9 mouse cellular contexts compared by ENCODE assay signal in the genomic region with DNA sequence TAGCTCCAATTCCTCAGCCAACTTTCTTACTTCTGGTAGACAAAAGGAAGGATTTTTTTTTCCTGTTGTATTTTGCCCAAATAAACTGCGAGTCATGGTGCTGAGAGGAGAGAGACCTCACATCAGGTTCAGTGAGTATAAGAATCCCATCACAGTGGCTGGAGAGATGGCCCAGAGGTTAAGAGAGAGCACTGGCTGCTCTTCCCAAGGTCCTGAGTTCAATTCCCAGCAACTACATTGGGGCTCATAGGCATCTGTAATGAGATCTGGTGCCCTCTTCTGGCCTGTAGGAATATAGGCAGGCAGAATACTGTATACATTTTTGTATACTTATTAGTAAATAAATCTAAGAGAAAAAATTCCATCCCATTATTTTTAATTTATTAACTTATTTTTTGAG. TPM values are rescaled to one million over a fixed set of nuclear protein-coding genes. Genes with fewer than 3 reads are reported as not detected.
DNase-seq lines count a peak whose midpoint lies in the region; ATAC-seq and TF ChIP-seq lines count a peak whose summit lies in the region.
"Had no signal": no experiment of that assay in that cellular context is flagged by ENCODE, and none has a peak within 500 bp of the region (broad histone marks: within the 10 kb centered on the region; RNA-seq: fewer than 3 reads in every experiment).

No protein-coding gene starts in this region.

- peak; percentile 26 for DNase-seq in adrenal gland, postnatal 14 days
- no peak for DNase-seq in adrenal gland, postnatal 36 days
- no peak for DNase-seq in kidney, adult 9 months
- peak; percentile 51 for DNase-seq in CD4-positive helper T cell, adult 2 months (ENCODE audit: low read depth, low spot score)
- DNase-seq in cerebellum, postnatal 25 days = no peak
- DNase-seq in thymus, adult 2 months = no peak

- peak; percentile 72 for TF ChIP-seq CTCF in intestine, postnatal 0 days (IDR thresholded peaks at IDR 0.05; ENCODE audit: low read depth)
- no peak for TF ChIP-seq CTCF in thymus, adult 2 months (IDR thresholded peaks at IDR 0.05; ENCODE audit: borderline replicate concordance, control insufficient read depth, extremely low read depth, insufficient read depth, low read length, poor library complexity)

- peak overlapping the region; percentile 95; the same call in 1 of the 2 replicates for H3K27ac ChIP-seq in kidney, embryonic 14.5 days (ENCODE audit: low read depth, low read length)
- no peak overlapping the region for H3K27ac ChIP-seq in intestine, postnatal 0 days (ENCODE audit: low read depth, low read length)
- no peak overlapping the region for H3K27ac ChIP-seq in thymus, adult 2 months (ENCODE audit: control insufficient read depth, insufficient read depth, low read length)

- no peak overlapping the region for H3K4me2 ChIP-seq in kidney, embryonic 14.5 days (replicated peaks; ENCODE audit: low read depth, low read length)
- no peak overlapping the region for H3K4me2 ChIP-seq in intestine, postnatal 0 days (replicated peaks; ENCODE audit: low read depth)

- TF ChIP-seq POLR2A in thymus, adult 2 months (IDR thresholded peaks at IDR 0.05; ENCODE audit: control insufficient read depth, extremely low read depth, insufficient read depth, low read length, poor library complexity) = no peak

- no peak overlapping the region for H3K9ac ChIP-seq in kidney, embryonic 14.5 days (ENCODE audit: low read depth, low read length)
- H3K9ac ChIP-seq in intestine, postnatal 0 days (ENCODE audit: low read depth, low read length) = no peak overlapping the region

- peaks cover 53% of the 10 kb centered on the region for H3K4me1 ChIP-seq in kidney, embryonic 14.5 days (ENCODE audit: control insufficient read depth, insufficient read depth, low read length)
- peaks cover 14% of the 10 kb centered on the region for H3K4me1 ChIP-seq in intestine, postnatal 0 days (replicated peaks; ENCODE audit: control insufficient read depth, insufficient read depth, low read length)
- H3K4me1 ChIP-seq in thymus, adult 2 months (replicated peaks; ENCODE audit: control insufficient read depth, insufficient read depth, low read length) = peaks cover 34% of the 10 kb centered on the region

- no peaks in the 10 kb centered on the region for H3K27me3 ChIP-seq in kidney, embryonic 14.5 days (ENCODE audit: control insufficient read depth, insufficient read depth, low read length)
- no peaks in the 10 kb centered on the region for H3K27me3 ChIP-seq in intestine, postnatal 0 days (replicated peaks; ENCODE audit: control insufficient read depth, insufficient read depth, low read length)
- no peaks in the 10 kb centered on the region for H3K27me3 ChIP-seq in thymus, adult 2 months (ENCODE audit: control insufficient read depth, insufficient read depth, low read length)

- no peak overlapping the region for H3K4me3 ChIP-seq in kidney, embryonic 14.5 days (ENCODE audit: low read length)
- no peak overlapping the region for H3K4me3 ChIP-seq in intestine, postnatal 0 days (ENCODE audit: low read depth, low read length)
- no peak overlapping the region for H3K4me3 ChIP-seq in thymus, adult 2 months (ENCODE audit: control insufficient read depth, insufficient read depth, low read length)

- no peak for ATAC-seq in kidney, embryonic 14.5 days (ENCODE audit: low FRiP score, low TSS enrichment)
- ATAC-seq in intestine, postnatal 0 days = no peak
- ATAC-seq: hindbrain, embryonic 16.5 days had no signal

- no peaks in the 10 kb centered on the region for H3K9me3 ChIP-seq in kidney, embryonic 14.5 days (ENCODE audit: control insufficient read depth, low read length)
- H3K9me3 ChIP-seq in intestine, postnatal 0 days (ENCODE audit: control insufficient read depth) = no peaks in the 10 kb centered on the region

- WGBS in kidney, embryonic 14.5 days = 93% methylated on average over 1 of the region's 1 CpGs
- 92% methylated on average over 1 of the region's 1 CpGs for WGBS in intestine, postnatal 0 days
- 96% methylated on average over 1 of the region's 1 CpGs for WGBS in thymus, adult 2 months

- no peaks in the 10 kb centered on the region; the same call in 1 of the 2 replicates for H3K36me3 ChIP-seq in kidney, embryonic 14.5 days (ENCODE audit: control insufficient read depth, insufficient read depth, low read length)
- no peaks in the 10 kb centered on the region for H3K36me3 ChIP-seq in intestine, postnatal 0 days (ENCODE audit: control insufficient read depth, insufficient read depth)
- no peaks in the 10 kb centered on the region for H3K36me3 ChIP-seq in thymus, adult 2 months (ENCODE audit: control insufficient read depth, insufficient read depth, low read length)

RNA-seq across cellular contexts. Expression of a gene that starts 7.6 kb away (rescaled TPM):
- 88.5 and 88.7 TPM in 2 replicates for total RNA-seq in adrenal gland, postnatal 14 days (2021)
- total RNA-seq in adrenal gland, postnatal 36 days (2021) = 100 to 1,000 TPM in 1 of 2 experiments, 10 to 100 TPM in 1; 94.2 to 106 TPM
- 21.6 and 33.7 TPM in 2 replicates for polyA plus RNA-seq in kidney, embryonic 14.5 days (2014; fragmentation: Nextera tagmentation; extraction: Ambion mirVana)
- 12.6 and 15.1 TPM in 2 replicates for polyA plus RNA-seq in intestine, postnatal 0 days (2015; fragmentation: Nextera tagmentation; extraction: Ambion mirVana)
- polyA plus RNA-seq in thymus, adult 2 months (2012; rRNA removed) = 50.3 and 66.0 TPM in 2 replicates

RNA-seq across cellular contexts. Expression of a gene that starts 12.6 kb away (rescaled TPM):
- 32.9 and 51.0 TPM in 2 replicates for total RNA-seq in adrenal gland, postnatal 14 days (2021)
- 100 to 1,000 TPM; 116 to 171 TPM for total RNA-seq in adrenal gland, postnatal 36 days (2021)
- 1.6 and 2.6 TPM in 2 replicates for polyA plus RNA-seq in kidney, embryonic 14.5 days (2014; fragmentation: Nextera tagmentation; extraction: Ambion mirVana)
- polyA plus RNA-seq in intestine, postnatal 0 days (2015; fragmentation: Nextera tagmentation; extraction: Ambion mirVana) = 4.1 and 5.1 TPM in 2 replicates
- 34.4 and 37.7 TPM in 2 replicates for polyA plus RNA-seq in thymus, adult 2 months (2012; rRNA removed)

RNA-seq across cellular contexts. Expression of a gene that starts 17.0 kb away (rescaled TPM):
- 37.8 and 38.8 TPM in 2 replicates for total RNA-seq in adrenal gland, postnatal 14 days (2021)
- 10 to 100 TPM; 29.6 to 34.3 TPM for total RNA-seq in adrenal gland, postnatal 36 days (2021)
- polyA plus RNA-seq in kidney, embryonic 14.5 days (2014; fragmentation: Nextera tagmentation; extraction: Ambion mirVana) = 28.1 and 43.1 TPM in 2 replicates
- 10.8 and 12.4 TPM in 2 replicates for polyA plus RNA-seq in intestine, postnatal 0 days (2015; fragmentation: Nextera tagmentation; extraction: Ambion mirVana)
- 66.5 and 72.2 TPM in 2 replicates for polyA plus RNA-seq in thymus, adult 2 months (2012; rRNA removed)

RNA-seq across cellular contexts. Expression of a gene that starts 47.3 kb away (rescaled TPM):
- 106 and 124 TPM in 2 replicates for total RNA-seq in adrenal gland, postnatal 14 days (2021)
- total RNA-seq in adrenal gland, postnatal 36 days (2021) = 10 to 100 TPM; 69.2 to 91.7 TPM
- 28.0 and 31.8 TPM in 2 replicates for polyA plus RNA-seq in kidney, embryonic 14.5 days (2014; fragmentation: Nextera tagmentation; extraction: Ambion mirVana)
- 32.4 and 39.1 TPM in 2 replicates for polyA plus RNA-seq in intestine, postnatal 0 days (2015; fragmentation: Nextera tagmentation; extraction: Ambion mirVana)
- polyA plus RNA-seq in thymus, adult 2 months (2012; rRNA removed) = 36.8 and 41.5 TPM in 2 replicates

RNA-seq across cellular contexts. Expression of a gene that starts 48.9 kb away (rescaled TPM):
- 0.79 and 0.93 TPM in 2 replicates for total RNA-seq in adrenal gland, postnatal 14 days (2021)
- under 1 TPM; 0.46 to 0.69 TPM for total RNA-seq in adrenal gland, postnatal 36 days (2021)
- 1.6 and 2.4 TPM in 2 replicates for polyA plus RNA-seq in kidney, embryonic 14.5 days (2014; fragmentation: Nextera tagmentation; extraction: Ambion mirVana)
- 0.69 and 0.80 TPM in 2 replicates for polyA plus RNA-seq in intestine, postnatal 0 days (2015; fragmentation: Nextera tagmentation; extraction: Ambion mirVana)
- 8.5 and 11.6 TPM in 2 replicates for polyA plus RNA-seq in thymus, adult 2 months (2012; rRNA removed)

Comparison
In these comparisons a context has a peak if more than half of its experiments do, and no peak if none do; other contexts are left out.
1. DNase-seq: peak in adrenal gland, postnatal 14 days (single experiment) and CD4-positive helper T cell, adult 2 months (single experiment); none in adrenal gland, postnatal 36 days (0 of 2), kidney, adult 9 months (single experiment), cerebellum, postnatal 25 days (0 of 2) and thymus, adult 2 months (single experiment).